Mouse (Mus musculus) ES-Bruce4 (cell line): Measurements from ENCODE around the gene Pbrm1.

Source experiments
- EP300 ChIP-seq: IDR thresholded peaks from 2 replicates; pipeline ENCODE4 v1.6.1; 2011; ENCODE audit warnings: low read depth, low read length; ENCODE audit not compliant: insufficient read depth
- POLR2A ChIP-seq: IDR thresholded peaks from one replicate; pipeline ENCODE4 v1.8.1; 2011; ENCODE audit warnings: low read length; ENCODE audit not compliant: insufficient read depth

DNA sequence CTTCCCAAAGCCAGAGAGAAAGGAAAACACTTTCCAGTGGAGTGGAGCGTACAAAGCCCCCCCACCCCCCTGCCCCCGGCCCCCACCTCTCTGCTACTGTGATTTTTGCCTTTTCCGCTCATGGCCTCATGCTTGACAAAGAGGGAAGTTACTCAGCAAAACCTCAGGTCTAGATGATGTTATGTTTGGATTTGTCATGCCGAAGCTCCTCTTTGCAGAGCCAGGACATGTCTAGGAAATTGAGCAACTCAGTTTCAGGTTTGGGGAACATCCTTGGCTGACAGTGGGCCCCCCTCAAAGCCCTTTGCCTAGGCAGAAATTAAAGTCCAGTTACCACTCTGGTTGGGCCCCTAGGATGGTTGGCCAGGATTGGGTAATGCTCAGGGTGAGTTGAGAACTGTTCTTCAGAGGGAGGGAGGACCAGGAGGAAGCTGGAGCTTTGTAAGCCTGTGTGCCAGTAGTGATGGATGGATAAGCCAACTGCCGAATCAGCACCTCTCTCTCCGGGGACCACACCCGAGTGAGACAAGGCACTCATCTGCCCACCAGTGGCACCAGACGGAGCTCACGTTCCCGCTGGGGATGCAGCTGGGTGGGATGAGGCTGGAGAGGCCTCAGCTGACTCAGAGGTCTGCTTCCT is 147.2 kb downstream of the Pbrm1 start:
- TF ChIP-seq POLR2A, result no peak
- TF ChIP-seq EP300, result no peak
